Mouse (Mus musculus) CH12.LX (cell line): ENCODE results near the gene Knl1.

Experiments used
- CTCF ChIP-seq, 2 experiments: IDR thresholded peaks in 1 of 2; conservative IDR thresholded peaks in 1 of 2; 2 replicates each; pipeline ENCODE4 v1.5.1; 2011 to 2012; ENCODE audit warnings: low read depth in 2 of 2, low read length in 2 of 2, improper control_type of control experiment in 1 of 2, inconsistent platforms in 1 of 2, mild to moderate bottlenecking in 1 of 2, moderate library complexity in 1 of 2
- MEF2A ChIP-seq: IDR thresholded peaks from 2 replicates; pipeline ENCODE4 v1.6.1; 2014; ENCODE audit warnings: low read depth, mild to moderate bottlenecking, inconsistent platforms, low read length, improper control_type of control experiment, borderline replicate concordance
- NELFE ChIP-seq: IDR thresholded peaks from 2 replicates; pipeline ENCODE4 v1.6.1; 2011; ENCODE audit warnings: low read depth, low read length, improper control_type of control experiment
- POLR2A ChIP-seq: IDR thresholded peaks from 2 replicates; pipeline ENCODE4 v1.6.1; 2011; ENCODE audit warnings: low read depth, mild to moderate bottlenecking, improper control_type of control experiment, low read length
- RCOR1 ChIP-seq: conservative IDR thresholded peaks from 2 replicates; pipeline ENCODE4 v1.6.1; 2012; ENCODE audit warnings: low read depth, mild to moderate bottlenecking, inconsistent platforms, low read length, improper control_type of control experiment
- USF1 ChIP-seq: IDR thresholded peaks from 2 replicates; pipeline ENCODE4 v1.6.1; 2014; ENCODE audit warnings: low read depth, mild to moderate bottlenecking, inconsistent platforms, low read length, improper control_type of control experiment
- ZC3H11A ChIP-seq: IDR thresholded peaks from 2 replicates; pipeline ENCODE4 v1.6.1; 2012; ENCODE audit warnings: low read depth, mild to moderate bottlenecking, inconsistent platforms, low read length, improper control_type of control experiment

- no peak for TF ChIP-seq CTCF (conservative IDR thresholded peaks at IDR 0.05 in 1 of 2, IDR thresholded peaks at IDR 0.05 in 1 of 2; ENCODE audit: low read depth in 2 of 2, low read length in 2 of 2)
- no peak for TF ChIP-seq ZC3H11A
- TF ChIP-seq POLR2A: no peak
- TF ChIP-seq USF1: no peak
- no peak for TF ChIP-seq RCOR1
- no peak for TF ChIP-seq NELFE
- no peak for TF ChIP-seq MEF2A
Observed at GRCm38 (mm10) chr2:119050132-119050650, 3.3 kb downstream of the Knl1 start.
